Mouse (Mus musculus): Measurements from ENCODE around the gene Klhl6. TPM values are rescaled to one million over a fixed set of nuclear protein-coding genes. Genes with fewer than 3 reads are reported as not detected.

The Klhl6 gene
- total and polyA plus RNA-seq, 2 experiments from 2014 or later = 8.0 to 14.9 TPM

DNA sequence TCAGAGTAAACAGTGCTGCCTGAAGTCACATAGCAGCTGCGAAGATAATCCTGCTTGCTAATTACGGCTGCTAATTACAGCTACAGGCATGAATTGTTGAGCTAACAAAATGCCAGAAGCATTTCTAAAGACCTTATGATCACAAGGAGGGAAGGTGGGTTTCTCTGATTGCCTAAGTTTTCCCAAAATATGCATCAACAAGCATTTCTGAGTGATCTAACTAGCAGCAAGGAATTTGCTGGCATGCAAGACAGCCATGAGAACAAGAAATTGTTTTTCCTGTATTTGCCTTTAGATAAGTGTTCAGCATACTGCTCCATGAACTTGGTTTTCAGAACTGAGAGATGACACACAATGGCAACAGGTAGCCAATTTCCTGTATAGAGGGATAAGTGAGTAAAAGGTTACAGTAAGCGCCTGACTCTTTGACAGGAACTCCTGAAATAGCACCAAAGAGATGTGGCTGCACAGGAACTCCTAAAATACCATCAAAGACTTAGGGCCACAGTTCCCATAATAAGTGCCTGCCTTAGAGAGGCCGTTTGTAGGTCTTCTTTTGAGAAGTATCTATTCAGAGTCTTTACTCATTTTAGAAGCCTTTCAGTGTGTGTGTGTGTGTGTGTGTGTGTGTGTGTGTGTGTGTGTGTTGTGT is 22.3 kb downstream of the Klhl6 start:
- Histone ChIP-seq H3K36me3 (replicated peaks; ENCODE audit: control insufficient read depth, insufficient read depth, low read length) (peaks cover 14% of the 10 kb centered on the region), H3K27me3 (ENCODE audit: control insufficient read depth, insufficient read depth, low read length) (no peaks in the 10 kb centered on the region), H3K9ac (replicated peaks; ENCODE audit: low read depth, low read length) (no peak overlapping the region), H3K4me3 (ENCODE audit: low read depth, low read length) (no peak overlapping the region), H3K4me2 (ENCODE audit: low read depth, low read length) (peak overlapping the region; percentile 31; the same call in 1 of the 2 replicates), H3K4me1 (ENCODE audit: control insufficient read depth, insufficient read depth) (peaks cover 11% of the 10 kb centered on the region; the same call in 1 of the 2 replicates), H3K9me3 (replicated peaks; ENCODE audit: control insufficient read depth, low read length) (no peaks in the 10 kb centered on the region), H3K27ac (ENCODE audit: low read depth) (peak overlapping the region; percentile 58; the same call in 1 of the 2 replicates)
- DNase-seq (ENCODE audit: low spot score) (peak; percentile 39), ATAC-seq (ENCODE audit: insufficient read depth, low read depth) (peak; percentile 44; the same call in 1 of the 2 replicates)
- TF ChIP-seq EP300 (IDR thresholded peaks at IDR 0.05; ENCODE audit: low read depth) (no peak), CTCF (IDR thresholded peaks at IDR 0.05; ENCODE audit: low read depth) (no peak)
- WGBS = 31% methylated on average over 4 of the region's 4 CpGs

DNA sequence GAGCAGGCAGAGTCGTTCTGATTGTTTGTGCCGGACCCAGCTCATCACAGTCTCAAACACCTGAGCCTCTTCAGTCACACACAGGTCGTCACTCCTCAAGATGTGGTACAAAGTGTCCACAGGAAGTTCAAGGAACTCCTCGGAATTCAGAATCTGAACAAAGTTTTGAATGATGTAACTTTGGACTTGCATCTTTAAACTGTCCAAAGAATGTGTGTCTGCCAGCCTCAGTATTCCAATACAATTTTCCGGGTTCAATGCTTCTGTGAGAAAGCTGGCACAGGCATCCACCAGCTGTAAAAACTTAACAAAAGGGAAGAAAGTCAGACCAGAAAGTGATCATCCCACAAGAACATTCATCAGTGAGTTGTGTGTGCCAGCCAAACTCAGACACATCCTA is 25.8 kb downstream of the Klhl6 start:
- peaks cover 19% of the 10 kb centered on the region for H3K36me3 ChIP-seq (replicated peaks; ENCODE audit: control insufficient read depth, insufficient read depth, low read length)
- TF ChIP-seq CTCF (IDR thresholded peaks at IDR 0.05; ENCODE audit: low read depth) (no peak), EP300 (IDR thresholded peaks at IDR 0.05; ENCODE audit: low read depth) (no peak)
- ATAC-seq (ENCODE audit: insufficient read depth, low read depth) (no peak), DNase-seq (ENCODE audit: low spot score) (no peak)
- H3K27me3 ChIP-seq (ENCODE audit: control insufficient read depth, insufficient read depth, low read length) = no peaks in the 10 kb centered on the region
- no peak overlapping the region for H3K9ac ChIP-seq (replicated peaks; ENCODE audit: low read depth, low read length)
- WGBS = 75% methylated on average over 5 of the region's 5 CpGs
- H3K27ac ChIP-seq (ENCODE audit: low read depth) = no peak overlapping the region
- no peak overlapping the region for H3K4me2 ChIP-seq (ENCODE audit: low read depth, low read length)
- no peak overlapping the region for H3K4me3 ChIP-seq (ENCODE audit: low read depth, low read length)
- no peaks in the 10 kb centered on the region for H3K9me3 ChIP-seq (replicated peaks; ENCODE audit: control insufficient read depth, low read length)
- H3K4me1 ChIP-seq (ENCODE audit: control insufficient read depth, insufficient read depth) = peaks cover 11% of the 10 kb centered on the region; the same call in 1 of the 2 replicates

DNA sequence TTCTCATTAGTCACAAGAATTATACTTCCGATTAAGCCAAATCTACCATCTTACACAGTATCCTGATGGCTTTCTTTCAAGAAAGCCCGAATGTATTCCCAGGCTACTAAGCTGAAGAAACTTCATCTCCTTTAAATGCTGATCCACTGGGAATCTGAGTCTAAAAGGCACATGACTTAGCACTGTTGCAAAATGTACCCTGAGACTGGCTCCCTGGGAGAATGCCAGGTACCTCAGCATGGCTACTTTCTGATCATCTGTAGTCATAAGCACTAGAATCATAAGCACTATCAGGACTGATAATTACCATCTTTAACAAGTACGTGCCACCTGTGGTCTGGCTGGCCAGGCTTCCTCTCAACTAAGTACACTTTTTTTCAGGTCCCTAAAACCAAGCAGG is 35.5 kb downstream of the Klhl6 start:
- Histone ChIP-seq H3K36me3 (replicated peaks; ENCODE audit: control insufficient read depth, insufficient read depth, low read length) (peaks cover 22% of the 10 kb centered on the region), H3K9ac (replicated peaks; ENCODE audit: low read depth, low read length) (no peak overlapping the region), H3K27ac (ENCODE audit: low read depth) (no peak overlapping the region), H3K4me3 (ENCODE audit: low read depth, low read length) (no peak overlapping the region), H3K4me1 (ENCODE audit: control insufficient read depth, insufficient read depth) (peaks cover 12% of the 10 kb centered on the region), H3K4me2 (ENCODE audit: low read depth, low read length) (no peak overlapping the region), H3K9me3 (replicated peaks; ENCODE audit: control insufficient read depth, low read length) (no peaks in the 10 kb centered on the region), H3K27me3 (ENCODE audit: control insufficient read depth, insufficient read depth, low read length) (no peaks in the 10 kb centered on the region)
- no peak for DNase-seq (ENCODE audit: low spot score)
- 78% methylated on average over 3 of the region's 3 CpGs for WGBS
- no peak for ATAC-seq (ENCODE audit: insufficient read depth, low read depth)
- TF ChIP-seq CTCF (IDR thresholded peaks at IDR 0.05; ENCODE audit: low read depth) (no peak), EP300 (IDR thresholded peaks at IDR 0.05; ENCODE audit: low read depth) (no peak)

DNA sequence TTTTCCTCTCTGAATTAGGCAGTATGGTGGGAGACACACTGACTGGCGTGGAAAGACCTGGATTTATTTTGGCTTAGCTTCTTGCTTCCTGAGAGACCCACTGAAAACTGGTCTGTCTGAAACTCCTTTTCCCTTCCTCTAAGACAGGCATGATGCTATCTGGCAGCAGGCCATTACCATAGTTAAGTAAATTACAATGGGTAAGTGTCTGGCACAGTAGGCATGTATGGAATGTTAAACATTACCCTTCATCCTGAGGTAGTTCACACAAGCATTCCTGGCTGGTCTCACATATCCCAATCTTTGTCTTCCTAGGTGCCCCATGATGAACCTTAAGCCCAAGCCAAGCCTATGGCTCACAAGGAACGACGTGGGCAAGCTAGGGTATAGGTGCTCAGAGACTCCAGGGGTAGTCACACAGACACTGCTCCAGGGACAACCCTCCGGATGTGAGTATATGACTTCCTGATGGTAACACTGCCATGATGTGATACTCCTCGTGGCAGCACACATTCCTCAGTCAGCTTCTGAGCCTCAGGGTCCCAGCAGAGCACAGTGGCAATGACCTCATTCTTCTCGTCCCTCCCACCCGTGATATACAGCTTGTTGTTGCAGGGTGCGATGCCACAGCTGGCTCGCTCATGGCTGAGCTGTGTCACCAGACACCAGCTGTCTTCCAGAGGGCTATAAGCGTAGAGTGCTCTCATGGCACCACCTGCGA is 36.1 kb downstream of the Klhl6 start:
- Histone ChIP-seq H3K4me2 (ENCODE audit: low read depth, low read length) (no peak overlapping the region), H3K9ac (replicated peaks; ENCODE audit: low read depth, low read length) (no peak overlapping the region), H3K27me3 (ENCODE audit: control insufficient read depth, insufficient read depth, low read length) (no peaks in the 10 kb centered on the region), H3K9me3 (replicated peaks; ENCODE audit: control insufficient read depth, low read length) (no peaks in the 10 kb centered on the region), H3K36me3 (replicated peaks; ENCODE audit: control insufficient read depth, insufficient read depth, low read length) (peaks cover 22% of the 10 kb centered on the region), H3K4me3 (ENCODE audit: low read depth, low read length) (no peak overlapping the region), H3K4me1 (ENCODE audit: control insufficient read depth, insufficient read depth) (peaks cover 12% of the 10 kb centered on the region), H3K27ac (ENCODE audit: low read depth) (peak overlapping the region; percentile 48; the same call in 1 of the 2 replicates)
- TF ChIP-seq CTCF (IDR thresholded peaks at IDR 0.05; ENCODE audit: low read depth) = no peak
- TF ChIP-seq EP300 (IDR thresholded peaks at IDR 0.05; ENCODE audit: low read depth) = no peak
- ATAC-seq (ENCODE audit: insufficient read depth, low read depth) (peak; percentile 75), DNase-seq (ENCODE audit: low spot score) (peak; percentile 15)
- 44% methylated on average over 11 of the region's 11 CpGs for WGBS

DNA sequence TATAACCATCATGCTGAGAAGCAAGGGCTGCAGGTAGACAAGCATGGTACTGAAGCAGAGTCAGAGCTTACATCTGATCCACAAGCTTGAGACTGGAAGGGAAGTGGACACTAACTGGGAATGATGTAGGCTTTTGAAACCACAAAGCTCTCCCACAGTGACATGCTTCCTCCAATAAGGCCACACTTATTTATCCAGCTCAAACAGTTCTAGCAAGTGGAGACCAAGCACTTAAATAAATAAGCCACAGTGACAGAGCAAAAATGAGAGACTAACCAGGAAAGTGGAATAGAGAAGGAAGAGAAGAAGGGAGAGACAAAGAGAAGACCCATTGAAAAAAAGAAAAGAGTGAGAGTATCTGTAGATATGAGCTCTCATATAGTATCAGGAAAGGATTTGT is 62.0 kb downstream of the Klhl6 start:
- no peak overlapping the region for H3K4me3 ChIP-seq (ENCODE audit: low read depth, low read length)
- DNase-seq (ENCODE audit: low spot score) = no peak
- no peaks in the 10 kb centered on the region for H3K4me1 ChIP-seq (ENCODE audit: control insufficient read depth, insufficient read depth)
- H3K4me2 ChIP-seq (ENCODE audit: low read depth, low read length) = no peak overlapping the region
- H3K9me3 ChIP-seq (replicated peaks; ENCODE audit: control insufficient read depth, low read length) = no peaks in the 10 kb centered on the region
- H3K27ac ChIP-seq (ENCODE audit: low read depth) = no peak overlapping the region
- H3K36me3 ChIP-seq (replicated peaks; ENCODE audit: control insufficient read depth, insufficient read depth, low read length) = no peaks in the 10 kb centered on the region
- H3K9ac ChIP-seq (replicated peaks; ENCODE audit: low read depth, low read length) = no peak overlapping the region
- H3K27me3 ChIP-seq (ENCODE audit: control insufficient read depth, insufficient read depth, low read length) = no peaks in the 10 kb centered on the region
- ATAC-seq (ENCODE audit: insufficient read depth, low read depth) = no peak
- TF ChIP-seq EP300 (IDR thresholded peaks at IDR 0.05; ENCODE audit: low read depth) = no peak
- no peak for TF ChIP-seq CTCF (IDR thresholded peaks at IDR 0.05; ENCODE audit: low read depth)
